Mouse (Mus musculus) hindbrain, embryonic 15.5 days (tissue): ENCODE measurements around the gene Gpha2. TPM values are rescaled to one million over a fixed set of nuclear protein-coding genes. Genes with fewer than 3 reads are reported as not detected.

Source experiments
- ATAC-seq: fragments of 200-750 bp; cut with Nextera tagmentation; 2 replicates; pipeline ENCODE4 v1.8.0; 2017; ENCODE audit warnings: low read depth, moderate number of reproducible peaks, moderate TSS enrichment; ENCODE audit not compliant: low FRiP score
- H3K27ac ChIP-seq: fragments of 300-500 bp; sonication (generic); replicated peaks from 2 replicates; pipeline ENCODE4 v1.5.1; 2015; ENCODE audit warnings: mild to moderate bottlenecking, inconsistent platforms
- H3K27me3 ChIP-seq: fragments of 300-500 bp; sonication (generic); 2 replicates; pipeline ENCODE4 v1.6.1; 2015; ENCODE audit warnings: control low read depth, inconsistent platforms
- H3K36me3 ChIP-seq: fragments of 300-500 bp; sonication (generic); 2 replicates; pipeline ENCODE4 v1.6.1; 2015; ENCODE audit warnings: control low read depth, inconsistent platforms
- H3K4me1 ChIP-seq: fragments of 300-500 bp; sonication (generic); replicated peaks from 2 replicates; pipeline ENCODE4 v1.6.1; 2015; ENCODE audit warnings: control low read depth, inconsistent platforms
- H3K4me2 ChIP-seq: fragments of 300-500 bp; sonication (generic); 2 replicates; pipeline ENCODE4 v1.6.1; 2015; ENCODE audit warnings: moderate library complexity, mild to moderate bottlenecking, inconsistent platforms
- H3K4me3 ChIP-seq: fragments of 300-500 bp; sonication (generic); 2 replicates; pipeline ENCODE4 v1.5.1; 2015; ENCODE audit warnings: mild to moderate bottlenecking, inconsistent platforms
- H3K9ac ChIP-seq: fragments of 300-500 bp; sonication (generic); 2 replicates; pipeline ENCODE4 v1.6.1; 2015; ENCODE audit warnings: inconsistent platforms
- H3K9me3 ChIP-seq: fragments of 300-500 bp; sonication (generic); 2 replicates; pipeline ENCODE4 v1.6.1; 2016; ENCODE audit warnings: control low read depth, inconsistent platforms
- WGBS: fragments of 180-500 bp; shearing (Covaris S2); methylation state at CpG from one replicate; pipeline ENCODE4 v1.1.7; 2015; 5-methylcytosine and 5-hydroxymethylcytosine counted together
- polyA plus RNA-seq: library from polyadenylated mRNA; unstranded; fragments of >200 nt; fragmentation: Nextera tagmentation; extraction: Ambion mirVana; gene quantifications from 2 replicates; pipeline ENCODE4 v1.2.1, GENCODE M21; 2015

Gene Gpha2
- polyA plus RNA-seq, result 0.56 TPM in 1 of 2 replicates, not detected in the other

- Histone ChIP-seq H3K27ac (no peak within 1 kb of the TSS), H3K4me2 (no peak within 1 kb of the TSS), H3K4me3 (no peak within 1 kb of the TSS), H3K9ac (no peak within 1 kb of the TSS), H3K4me1 (no peaks in the 10 kb centered on the region), H3K27me3 (no peaks in the 10 kb centered on the region), H3K9me3 (no peaks in the 10 kb centered on the region), H3K36me3 (peaks cover 37% of the 10 kb centered on the region)
- WGBS, result 36% methylated on average over 2 of the region's 2 CpGs
- no peak for ATAC-seq
These were observed at the start of gene Gpha2 for GRCm38 (mm10) chr19:6226135-6226534. Gene Gpha2, plus strand, starts transcription at chr19:6226380.

GRCm38 (mm10) chr19:6178775-6179174 lies 47.4 kb upstream of the Gpha2 start:
- H3K36me3 ChIP-seq, result no peaks in the 10 kb centered on the region
- ATAC-seq, result no peak
- H3K4me3 ChIP-seq, result no peak overlapping the region
- no peak overlapping the region for H3K27ac ChIP-seq
- no peaks in the 10 kb centered on the region for H3K9me3 ChIP-seq
- no peaks in the 10 kb centered on the region for H3K27me3 ChIP-seq
- H3K4me2 ChIP-seq, result no peak overlapping the region
- 92% methylated on average over 6 of the region's 6 CpGs for WGBS
- no peak overlapping the region for H3K9ac ChIP-seq
- H3K4me1 ChIP-seq, result no peaks in the 10 kb centered on the region

- no peak overlapping the region for H3K4me3 ChIP-seq
- H3K9me3 ChIP-seq, result no peaks in the 10 kb centered on the region
These were observed 44.6 kb upstream of the Gpha2 start for GRCm38 (mm10) chr19:6181629-6182028.

GRCm38 (mm10) chr19:6182534-6182933 lies 43.6 kb upstream of the Gpha2 start:
- H3K4me2 ChIP-seq, result no peak overlapping the region
- H3K9me3 ChIP-seq, result no peaks in the 10 kb centered on the region
- 22% methylated on average over 3 of the region's 3 CpGs for WGBS
- no peaks in the 10 kb centered on the region for H3K4me1 ChIP-seq
- ATAC-seq, result no peak
- no peak overlapping the region for H3K4me3 ChIP-seq
- no peak overlapping the region for H3K27ac ChIP-seq
- H3K36me3 ChIP-seq, result no peaks in the 10 kb centered on the region
- no peak overlapping the region for H3K9ac ChIP-seq
- H3K27me3 ChIP-seq, result no peaks in the 10 kb centered on the region

More at GRCm38 (mm10) chr19:6181629-6182028, 44.6 kb upstream of the Gpha2 start:
- H3K4me1 ChIP-seq, result no peaks in the 10 kb centered on the region
- H3K4me2 ChIP-seq, result no peak overlapping the region
- ATAC-seq, result no peak
- WGBS, result 23% methylated on average over 5 of the region's 5 CpGs
- no peak overlapping the region for H3K9ac ChIP-seq
- no peak overlapping the region for H3K27ac ChIP-seq
- H3K27me3 ChIP-seq, result no peaks in the 10 kb centered on the region
- H3K36me3 ChIP-seq, result no peaks in the 10 kb centered on the region

GRCm38 (mm10) chr19:6184131-6184530 lies 42.0 kb upstream of the Gpha2 start, which contains the start of gene Majin:
Gene Majin, plus strand, starts transcription at chr19:6184388.
- H3K9ac ChIP-seq, result no peak within 1 kb of the TSS
- no peak within 1 kb of the TSS for H3K27ac ChIP-seq
- ATAC-seq, result no peak
- H3K36me3 ChIP-seq, result no peaks in the 10 kb centered on the region
- no peaks in the 10 kb centered on the region for H3K27me3 ChIP-seq
- WGBS, result 89% methylated on average over 23 of the region's 23 CpGs
- H3K9me3 ChIP-seq, result no peaks in the 10 kb centered on the region
- H3K4me2 ChIP-seq, result no peak within 1 kb of the TSS
- no peak within 1 kb of the TSS for H3K4me3 ChIP-seq
- H3K4me1 ChIP-seq, result no peaks in the 10 kb centered on the region

- Histone ChIP-seq H3K36me3 (no peaks in the 10 kb centered on the region), H3K4me3 (no peak overlapping the region), H3K27me3 (no peaks in the 10 kb centered on the region), H3K4me1 (no peaks in the 10 kb centered on the region), H3K27ac (no peak overlapping the region), H3K4me2 (no peak overlapping the region), H3K9me3 (no peaks in the 10 kb centered on the region), H3K9ac (no peak overlapping the region)
- ATAC-seq, result no peak
- WGBS, result 79% methylated on average over 2 of the region's 2 CpGs
These were observed 21.9 kb upstream of the Gpha2 start for GRCm38 (mm10) chr19:6204265-6204664.

GRCm38 (mm10) chr19:6206716-6207115 lies 19.5 kb upstream of the Gpha2 start:
- Histone ChIP-seq H3K4me3 (no peak overlapping the region), H3K9ac (no peak overlapping the region), H3K27ac (no peak overlapping the region), H3K4me2 (no peak overlapping the region), H3K9me3 (no peaks in the 10 kb centered on the region), H3K4me1 (no peaks in the 10 kb centered on the region), H3K27me3 (no peaks in the 10 kb centered on the region), H3K36me3 (no peaks in the 10 kb centered on the region)
- WGBS, result 76% methylated on average over 5 of the region's 5 CpGs
- ATAC-seq, result no peak

- H3K9ac ChIP-seq, result no peak overlapping the region
- no peak for ATAC-seq
- no peak overlapping the region for H3K4me3 ChIP-seq
- no peak overlapping the region for H3K4me2 ChIP-seq
- 79% methylated on average over 6 of the region's 6 CpGs for WGBS
- no peaks in the 10 kb centered on the region for H3K4me1 ChIP-seq
- no peaks in the 10 kb centered on the region for H3K9me3 ChIP-seq
- H3K27me3 ChIP-seq, result no peaks in the 10 kb centered on the region
- H3K27ac ChIP-seq, result no peak overlapping the region
- H3K36me3 ChIP-seq, result no peaks in the 10 kb centered on the region
These were observed 10.0 kb upstream of the Gpha2 start for GRCm38 (mm10) chr19:6216046-6216705.

- no peak overlapping the region for H3K4me2 ChIP-seq
- no peaks in the 10 kb centered on the region for H3K27me3 ChIP-seq
- no peak for ATAC-seq
- H3K9me3 ChIP-seq, result no peaks in the 10 kb centered on the region
- no peak overlapping the region for H3K4me3 ChIP-seq
- no peaks in the 10 kb centered on the region for H3K4me1 ChIP-seq
- no peak overlapping the region for H3K9ac ChIP-seq
- H3K27ac ChIP-seq, result no peak overlapping the region
- no peaks in the 10 kb centered on the region for H3K36me3 ChIP-seq
- 65% methylated on average over 6 of the region's 6 CpGs for WGBS
These were observed 7.6 kb upstream of the Gpha2 start for GRCm38 (mm10) chr19:6218606-6219005.

GRCm38 (mm10) chr19:6226763-6227162 lies 583 bp downstream of the Gpha2 start:
- no peak overlapping the region for H3K4me2 ChIP-seq
- no peaks in the 10 kb centered on the region for H3K9me3 ChIP-seq
- H3K4me1 ChIP-seq, result no peaks in the 10 kb centered on the region
- no peak overlapping the region for H3K27ac ChIP-seq
- H3K36me3 ChIP-seq, result peaks cover 43% of the 10 kb centered on the region
- H3K4me3 ChIP-seq, result no peak overlapping the region
- H3K27me3 ChIP-seq, result no peaks in the 10 kb centered on the region
- ATAC-seq, result 0 out of 2 replicates have a peak, but pooled peaks have one; percentile 6
- WGBS, result 88% methylated on average over 14 of the region's 14 CpGs
- no peak overlapping the region for H3K9ac ChIP-seq

- no peak overlapping the region for H3K9ac ChIP-seq
- no peak overlapping the region for H3K4me2 ChIP-seq
- H3K36me3 ChIP-seq, result peaks cover 53% of the 10 kb centered on the region
- H3K27me3 ChIP-seq, result no peaks in the 10 kb centered on the region
- no peak overlapping the region for H3K27ac ChIP-seq
- no peak for ATAC-seq
- H3K4me1 ChIP-seq, result no peaks in the 10 kb centered on the region
- H3K9me3 ChIP-seq, result no peaks in the 10 kb centered on the region
- H3K4me3 ChIP-seq, result no peak overlapping the region
- WGBS, result 91% methylated on average over 4 of the region's 4 CpGs
These were observed 1.7 kb downstream of the Gpha2 start for GRCm38 (mm10) chr19:6227864-6228263.

GRCm38 (mm10) chr19:6230411-6230810 lies 4.2 kb downstream of the Gpha2 start:
- 91% methylated on average over 4 of the region's 4 CpGs for WGBS
- no peak overlapping the region for H3K27ac ChIP-seq
- H3K4me2 ChIP-seq, result no peak overlapping the region
- H3K9me3 ChIP-seq, result no peaks in the 10 kb centered on the region
- no peak for ATAC-seq
- no peaks in the 10 kb centered on the region for H3K27me3 ChIP-seq
- peaks cover 15% of the 10 kb centered on the region for H3K4me1 ChIP-seq
- no peak overlapping the region for H3K4me3 ChIP-seq
- peaks cover 58% of the 10 kb centered on the region for H3K36me3 ChIP-seq
- H3K9ac ChIP-seq, result no peak overlapping the region

GRCm38 (mm10) chr19:6231036-6231435 lies 4.9 kb downstream of the Gpha2 start:
- H3K4me2 ChIP-seq, result no peak overlapping the region
- H3K27me3 ChIP-seq, result no peaks in the 10 kb centered on the region
- peaks cover 58% of the 10 kb centered on the region for H3K36me3 ChIP-seq
- peaks cover 15% of the 10 kb centered on the region for H3K4me1 ChIP-seq
- no peak overlapping the region for H3K4me3 ChIP-seq
- WGBS, result 84% methylated on average over 2 of the region's 2 CpGs
- no peak overlapping the region for H3K27ac ChIP-seq
- no peak overlapping the region for H3K9ac ChIP-seq
- H3K9me3 ChIP-seq, result no peaks in the 10 kb centered on the region
- ATAC-seq, result no peak
